Mouse (Mus musculus): ENCODE measurements around the gene Mgll.
A peak's percentile ranks its signal among the peaks of the same experiment; 100 is the strongest.

Gene Mgll

DNA sequence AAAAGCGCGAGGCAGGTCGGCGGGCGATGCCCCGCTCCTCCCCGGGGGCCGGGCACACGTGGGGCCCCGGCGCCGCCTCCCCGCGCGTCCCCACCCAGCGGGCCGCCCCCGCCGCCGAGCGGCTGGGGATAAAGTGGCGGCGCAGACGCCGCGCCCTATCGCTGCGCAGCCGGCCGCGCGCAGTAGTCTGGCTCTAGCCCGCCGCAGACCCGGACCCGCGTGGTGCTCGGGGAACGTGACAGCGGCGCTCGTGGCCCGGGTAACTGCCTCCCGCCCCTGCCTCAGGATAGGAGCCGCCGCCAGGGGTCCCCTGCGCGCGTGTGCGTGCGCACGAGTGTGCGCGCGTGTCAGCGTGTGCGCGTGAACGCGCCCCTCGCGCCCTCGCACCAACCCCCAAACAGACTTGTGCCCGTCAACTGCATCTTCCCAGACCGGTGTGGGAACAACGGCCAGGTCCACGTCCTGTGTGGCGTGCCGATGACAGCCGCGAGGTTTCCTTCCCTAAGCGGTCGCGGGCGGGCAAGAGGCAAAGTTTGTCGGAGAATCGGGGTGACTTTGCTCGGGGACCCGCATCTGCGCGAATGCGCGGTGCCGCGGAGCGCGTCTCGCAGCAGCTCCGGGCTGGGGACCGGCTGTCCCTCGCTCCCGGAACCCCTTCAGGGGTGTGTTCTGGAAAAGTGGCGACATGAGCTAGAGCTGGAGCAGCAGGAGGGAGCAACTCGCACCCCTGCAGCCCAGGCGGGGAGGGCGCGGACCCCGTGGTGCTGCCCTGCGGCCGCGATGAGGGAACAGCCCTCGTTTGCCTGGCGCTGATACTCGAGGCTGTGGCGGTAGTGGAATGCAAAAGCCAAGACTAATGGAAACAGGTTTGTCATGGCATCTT lies at the start of gene Mgll:
TSS of gene Mgll (plus strand) at position 100 of the 883 bp plus-strand sequence.
- DNase-seq: peak; percentile 59

DNA sequence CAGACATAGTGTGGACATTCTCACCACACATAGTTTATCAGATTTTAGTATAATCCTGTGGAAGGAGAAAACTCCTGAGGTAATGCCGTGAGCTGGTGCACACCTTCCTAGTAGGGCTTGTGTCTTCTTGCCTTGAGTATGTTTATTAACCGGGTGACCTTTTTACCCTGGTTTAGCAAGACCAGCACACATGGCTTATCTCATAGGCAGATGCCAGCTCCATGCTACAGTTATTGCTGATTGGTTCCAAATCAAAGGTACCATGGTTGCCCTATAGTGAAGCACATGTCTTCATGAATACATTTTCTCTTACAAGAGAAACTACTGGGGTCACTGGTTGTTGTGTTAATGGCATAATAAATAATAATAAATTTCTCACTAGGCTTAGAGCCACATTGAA lies 48.4 kb upstream of the Mgll start:
- no peak for DNase-seq

DNA sequence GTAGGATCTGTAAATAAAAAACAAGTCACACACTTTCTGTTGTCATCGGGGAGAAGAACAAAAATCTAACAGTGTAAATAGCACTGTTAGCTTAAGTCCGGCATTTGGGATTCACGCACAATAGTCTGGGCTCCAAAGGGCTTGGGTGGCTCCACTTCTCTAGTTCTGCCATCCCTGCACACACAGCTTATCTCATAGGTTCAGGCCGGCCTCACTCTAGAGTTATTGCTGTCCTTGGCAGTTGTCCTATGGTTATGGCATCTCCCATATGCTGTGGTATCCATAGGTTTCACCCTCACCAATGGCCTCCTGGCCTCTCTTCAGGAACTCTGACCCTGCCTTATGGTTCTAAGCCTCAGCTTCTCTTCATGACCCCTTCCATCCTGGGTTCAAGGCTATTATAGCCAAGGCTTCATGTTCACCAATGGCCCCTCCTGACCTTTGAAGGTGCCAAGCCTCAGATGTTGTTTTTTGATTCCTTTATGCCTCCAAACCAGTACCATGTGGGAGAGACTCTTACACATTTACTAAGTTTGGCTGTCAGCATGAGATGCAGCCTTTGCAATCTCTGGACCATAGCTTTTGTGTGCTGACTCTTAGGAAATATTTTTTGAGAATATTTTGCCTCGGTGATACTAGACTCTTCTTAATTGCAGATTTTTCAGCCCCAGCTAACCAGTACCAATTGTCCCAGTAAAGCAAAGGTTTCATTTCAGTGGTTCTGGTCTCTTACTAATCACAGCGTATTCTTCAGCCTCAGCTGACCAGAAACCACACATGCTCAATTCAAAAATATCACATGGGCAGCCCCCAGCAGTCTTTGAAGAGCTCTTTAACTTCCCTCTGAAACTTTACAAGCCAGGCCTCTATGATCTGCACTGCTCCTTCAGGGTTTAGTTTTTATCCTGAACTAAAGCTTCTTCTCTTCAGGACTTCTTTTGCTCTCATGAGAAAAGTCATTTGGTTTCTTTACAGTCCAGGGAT lies 47.2 kb upstream of the Mgll start:
- DNase-seq: peak; percentile 34

DNA sequence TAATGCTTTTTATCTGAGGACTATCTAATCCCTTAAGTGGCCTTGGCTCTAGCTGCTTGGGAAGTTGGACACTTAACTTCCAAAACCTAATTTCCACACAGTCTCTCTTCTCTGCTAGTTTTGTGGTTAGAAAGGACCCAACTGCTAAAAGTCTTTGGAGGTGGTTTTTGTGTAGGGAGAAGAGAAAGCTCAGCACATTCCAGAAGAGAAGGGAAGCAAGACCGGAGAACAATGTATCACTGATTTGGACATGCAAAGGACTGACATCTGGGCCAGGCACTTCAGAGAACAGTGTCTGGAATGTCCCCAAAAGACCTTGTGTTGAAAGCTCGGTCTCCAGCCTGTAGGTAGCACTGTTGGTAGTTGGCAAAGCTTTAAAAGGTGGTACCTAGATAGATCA lies 46.5 kb upstream of the Mgll start:
- DNase-seq: peak; percentile 60

DNA sequence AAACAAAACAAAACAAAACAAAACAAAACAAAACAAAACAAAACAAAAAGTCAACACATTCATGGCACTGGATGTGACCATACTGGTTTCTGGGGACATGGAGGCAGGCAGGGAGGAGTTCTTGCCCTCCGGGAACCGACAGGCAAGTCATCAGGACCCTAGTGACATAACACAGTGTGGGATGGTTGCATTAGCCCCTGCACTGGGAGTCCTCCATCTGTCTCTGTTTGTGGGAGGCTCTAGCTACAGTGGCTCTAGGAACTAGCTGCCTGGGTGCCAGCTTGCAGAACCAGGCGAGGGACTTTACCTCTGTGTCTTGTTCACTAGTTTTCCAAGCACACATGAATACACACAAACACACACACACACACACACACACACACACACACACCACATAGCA lies 43.2 kb upstream of the Mgll start:
- DNase-seq: no peak

DNA sequence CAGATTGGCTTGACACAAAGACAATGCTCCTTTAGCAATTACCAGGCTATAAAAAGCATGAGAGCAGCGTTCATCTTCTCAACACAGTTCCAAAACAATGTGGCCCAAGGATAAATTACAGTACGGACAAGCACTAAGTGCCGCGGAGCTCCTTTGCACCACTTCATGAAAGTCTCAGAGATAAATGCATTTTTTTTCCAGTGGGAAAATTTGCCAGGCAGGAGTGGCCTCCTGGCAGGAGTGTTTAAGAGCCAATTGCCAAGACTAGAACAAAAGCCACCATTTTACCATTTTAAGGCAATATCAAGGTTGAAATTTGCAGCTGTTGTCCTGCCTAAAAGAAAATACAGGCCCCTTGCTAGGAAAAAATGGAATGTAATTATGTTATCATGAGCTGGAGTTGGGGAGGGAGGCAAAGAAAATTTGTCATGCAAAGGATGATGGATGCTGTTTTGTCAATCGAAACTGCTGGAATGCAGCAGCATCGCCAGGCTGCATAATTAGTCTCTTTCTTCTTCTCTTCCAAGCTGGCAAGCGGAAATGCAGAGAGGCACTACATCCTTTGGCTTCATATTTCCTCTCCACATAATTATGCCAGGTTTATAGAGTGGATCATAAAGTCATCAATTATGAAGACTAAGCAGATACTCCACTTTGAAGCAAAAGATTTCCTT lies 40.7 kb upstream of the Mgll start:
- no peak for DNase-seq

DNA sequence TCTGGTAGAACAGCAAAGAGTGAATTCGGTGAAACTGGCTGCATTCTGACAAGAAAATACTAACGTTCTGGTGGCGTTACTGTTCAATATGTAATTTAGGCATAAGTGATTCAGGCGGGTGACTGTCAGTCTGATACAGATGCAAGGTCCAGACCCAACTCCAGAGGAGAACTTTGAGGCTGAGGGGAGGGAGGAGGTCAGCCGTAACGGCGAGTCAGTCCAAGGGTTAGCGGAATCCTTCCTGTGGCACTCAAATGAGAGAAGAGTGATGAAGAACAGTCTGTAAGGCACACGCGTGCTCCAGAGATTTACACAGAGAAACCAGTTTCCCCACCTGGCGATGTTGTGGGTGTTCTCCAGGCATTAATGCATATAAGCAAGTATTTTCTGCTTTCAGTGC lies 36.0 kb upstream of the Mgll start:
- peak; percentile 77 for DNase-seq

DNA sequence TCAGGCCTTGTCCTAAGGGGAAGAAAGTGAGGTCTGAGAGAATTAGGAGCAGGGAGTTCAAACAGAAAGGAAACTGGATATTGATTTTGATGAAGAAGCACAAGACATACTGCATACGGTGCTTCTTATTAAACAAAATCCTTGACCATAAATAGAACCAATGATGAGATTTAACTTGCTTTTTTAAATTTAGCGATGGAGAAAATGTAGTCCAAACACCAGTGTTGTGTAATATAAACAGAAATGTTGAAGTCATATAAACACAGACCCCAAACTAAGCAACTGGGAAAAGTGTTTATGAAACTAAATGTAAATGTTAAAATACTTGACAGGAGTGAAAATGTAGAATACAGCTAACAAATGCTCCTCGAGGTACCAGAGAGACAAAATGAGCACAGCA lies 35.5 kb upstream of the Mgll start:
- DNase-seq: no peak

DNA sequence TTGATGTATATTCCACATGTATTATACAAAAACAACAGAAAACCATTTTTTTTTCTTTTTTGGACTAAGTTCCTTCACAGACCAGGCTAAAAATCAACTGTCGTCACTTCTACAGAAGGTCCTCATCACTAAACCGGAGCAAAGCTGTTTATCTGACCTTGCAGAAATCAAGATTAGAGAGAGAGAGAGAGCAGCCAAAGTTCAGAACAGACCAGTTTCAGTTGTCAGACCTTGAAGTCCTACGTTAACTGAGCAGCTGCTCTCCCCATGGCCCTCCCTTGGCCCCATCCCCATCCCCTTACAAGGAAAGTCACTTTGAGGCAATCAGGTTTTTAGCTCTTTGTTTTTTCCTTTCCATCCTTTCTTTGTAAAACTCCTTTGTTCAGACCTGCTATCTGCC lies 34.0 kb upstream of the Mgll start:
- peak; percentile 33 for DNase-seq

DNA sequence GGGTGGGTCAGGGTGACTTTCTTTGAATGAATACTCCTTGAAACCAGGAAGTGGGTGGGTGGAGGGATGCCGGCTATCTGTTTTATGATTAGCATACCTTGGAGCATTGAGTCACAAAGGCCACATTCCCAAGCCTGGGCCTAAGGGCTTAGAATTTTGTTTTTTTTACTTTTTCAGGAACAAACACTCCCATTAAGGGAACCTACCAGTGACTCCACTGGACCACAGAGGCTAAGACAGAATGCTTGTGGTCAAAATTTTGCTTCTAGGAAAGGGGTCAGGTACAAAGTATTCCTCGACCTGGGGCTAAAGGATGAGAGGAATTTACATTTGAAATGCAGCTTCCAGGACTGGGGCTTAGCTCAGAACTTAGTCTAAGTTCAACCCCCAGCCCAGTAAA lies 32.9 kb upstream of the Mgll start:
- no peak for DNase-seq

DNA sequence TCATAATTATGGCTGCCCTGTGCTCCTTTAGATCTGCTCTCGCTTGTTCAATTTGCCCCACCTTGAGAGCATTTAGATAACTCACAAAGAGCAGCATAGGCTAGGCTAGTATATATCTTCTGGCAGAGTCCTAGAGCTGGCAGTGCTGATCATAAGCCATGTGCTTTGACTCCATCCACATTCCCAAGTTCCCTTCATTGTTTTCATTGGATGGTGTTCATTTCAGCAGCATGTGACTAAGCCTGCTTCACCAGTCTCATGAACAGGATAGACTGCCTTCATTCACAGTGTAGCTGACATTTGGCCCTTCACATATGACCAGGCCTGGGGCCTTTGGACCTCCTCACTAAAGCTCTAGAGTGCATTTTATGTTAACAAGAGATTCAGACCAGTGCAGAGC lies 21.3 kb upstream of the Mgll start:
- DNase-seq: no peak

DNA sequence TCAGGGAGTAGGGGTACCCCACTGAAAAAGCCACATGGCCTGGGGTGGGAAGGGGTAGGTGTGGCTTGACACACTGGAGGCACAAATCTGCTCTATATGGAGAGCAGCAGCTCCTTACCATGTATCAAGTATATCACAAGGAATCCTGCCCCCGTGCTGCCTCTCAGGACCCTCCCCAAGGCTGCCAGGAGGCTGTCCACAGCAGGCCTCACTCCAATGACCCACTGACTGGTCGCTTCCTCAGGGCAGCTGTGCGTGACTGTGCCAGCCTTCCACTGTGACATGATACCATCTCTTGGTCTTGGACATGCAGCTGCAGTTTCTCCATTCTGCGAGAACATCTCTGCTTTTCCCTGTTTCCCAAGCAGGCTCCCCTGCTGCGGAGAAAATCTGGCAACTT lies 20.5 kb upstream of the Mgll start:
- no peak for DNase-seq

DNA sequence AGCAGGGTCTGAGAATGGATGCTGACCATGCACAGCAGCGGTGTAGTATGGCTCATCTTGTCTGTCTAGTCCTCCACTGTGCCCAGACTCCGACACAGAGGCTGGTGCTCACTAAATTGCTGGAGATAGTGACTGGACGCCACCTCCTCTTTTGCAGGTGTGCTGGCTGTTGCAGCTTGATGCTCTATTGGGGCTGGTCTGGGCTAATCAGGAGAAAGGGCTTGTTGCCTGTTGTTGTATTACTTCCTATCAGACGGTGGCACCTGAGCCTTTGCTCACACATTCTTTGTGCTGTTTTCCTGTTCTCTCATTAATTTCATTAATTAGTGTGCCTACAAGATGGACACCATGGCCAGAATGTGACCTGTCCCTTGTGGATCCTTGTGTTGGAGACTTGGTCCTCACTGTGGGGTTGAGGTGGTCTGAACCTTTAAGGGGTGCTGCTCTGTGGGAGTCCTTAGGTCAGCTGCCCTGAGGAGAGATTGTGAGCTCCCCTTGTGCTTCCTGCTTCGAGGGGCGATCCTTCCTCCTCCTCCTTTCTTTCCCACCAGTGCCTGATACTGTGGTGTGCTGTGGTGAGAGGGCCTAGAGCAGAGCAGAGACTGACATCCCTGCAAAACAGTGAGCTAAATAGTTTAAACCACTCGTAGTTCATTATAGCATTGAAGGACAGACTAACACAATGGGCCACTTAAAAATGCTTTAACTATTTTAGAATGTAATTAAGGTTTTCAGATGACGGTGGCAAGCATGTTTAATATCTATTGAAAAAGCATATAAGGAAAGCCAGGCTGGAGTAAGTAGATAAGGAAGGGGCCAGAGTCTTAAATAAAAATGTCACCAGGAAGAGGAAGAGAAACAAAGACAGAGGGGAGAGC lies 15.6 kb upstream of the Mgll start:
- no peak for DNase-seq

DNA sequence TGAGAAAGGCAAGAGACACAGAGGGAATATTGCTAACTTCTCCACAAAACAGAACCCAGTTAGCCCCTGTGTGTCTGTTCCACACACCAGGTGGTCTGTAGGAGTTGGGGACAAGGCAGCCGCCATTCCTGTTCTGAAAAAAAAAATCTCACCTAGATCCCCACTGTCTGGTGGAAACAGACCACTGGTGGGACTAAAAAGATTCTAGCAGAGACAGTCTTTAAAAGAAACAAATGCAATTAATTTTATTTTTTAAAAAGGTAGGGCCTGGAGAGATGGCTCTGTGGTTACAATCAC lies 15.0 kb upstream of the Mgll start:
- DNase-seq: no peak

DNA sequence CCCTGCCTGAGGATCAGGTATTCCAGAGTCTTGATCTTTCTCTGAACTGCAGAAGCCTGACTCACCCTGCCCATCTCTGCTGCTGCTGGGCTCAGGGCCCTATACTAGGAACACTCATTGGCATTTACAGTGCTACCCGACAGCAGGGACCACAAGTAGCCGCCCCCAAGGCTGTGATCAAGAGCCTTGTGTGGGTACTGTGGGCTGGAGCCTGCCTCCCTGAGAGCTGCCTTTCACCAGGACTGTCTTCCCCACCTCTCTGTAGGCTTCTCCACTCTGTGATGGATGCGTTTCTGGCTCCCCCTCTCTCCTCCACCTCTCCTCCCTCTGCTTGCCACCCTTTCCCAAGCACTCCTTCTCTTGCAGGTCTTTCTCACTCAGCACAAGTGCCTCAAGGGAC lies 12.9 kb upstream of the Mgll start:
- no peak for DNase-seq

DNA sequence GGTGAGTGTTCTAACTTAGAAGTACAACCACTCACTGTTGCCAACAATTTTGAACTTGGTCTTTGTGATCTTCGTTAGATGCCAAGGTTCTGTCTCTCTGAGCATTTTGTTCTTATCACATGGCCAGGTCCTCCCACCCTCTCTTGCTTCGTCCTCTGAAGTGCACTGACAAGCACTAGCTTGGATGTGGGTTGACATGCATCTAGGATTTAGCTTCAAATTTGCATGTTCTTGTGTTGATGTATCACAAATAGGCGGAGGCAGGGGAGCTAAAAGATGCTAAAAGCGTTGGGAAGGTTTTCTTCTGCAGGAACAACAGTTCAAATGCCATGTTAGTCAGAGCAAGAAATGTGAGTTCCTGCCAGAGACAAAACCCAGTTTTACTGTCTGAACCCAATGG lies 12.1 kb upstream of the Mgll start:
- DNase-seq: no peak

DNA sequence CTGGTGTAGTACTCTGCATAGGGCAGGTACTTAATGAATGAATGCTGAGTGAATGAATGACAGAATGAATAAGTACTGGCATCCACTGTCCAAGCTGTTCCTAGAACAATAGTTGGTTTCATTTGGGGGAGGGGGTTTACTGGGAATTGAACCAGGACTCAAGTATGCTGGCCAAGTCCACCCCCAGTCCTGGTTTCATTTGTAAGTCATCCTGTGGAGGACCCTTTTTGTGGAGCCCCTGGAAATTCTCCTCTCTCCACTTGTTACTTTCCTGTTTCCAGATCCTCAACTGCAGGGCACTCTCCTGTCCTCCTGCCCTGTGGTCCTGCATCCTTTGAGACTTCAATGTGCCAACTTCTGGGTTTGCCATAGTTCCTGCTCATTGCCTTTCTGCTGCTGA lies 10.9 kb upstream of the Mgll start:
- no peak for DNase-seq

DNA sequence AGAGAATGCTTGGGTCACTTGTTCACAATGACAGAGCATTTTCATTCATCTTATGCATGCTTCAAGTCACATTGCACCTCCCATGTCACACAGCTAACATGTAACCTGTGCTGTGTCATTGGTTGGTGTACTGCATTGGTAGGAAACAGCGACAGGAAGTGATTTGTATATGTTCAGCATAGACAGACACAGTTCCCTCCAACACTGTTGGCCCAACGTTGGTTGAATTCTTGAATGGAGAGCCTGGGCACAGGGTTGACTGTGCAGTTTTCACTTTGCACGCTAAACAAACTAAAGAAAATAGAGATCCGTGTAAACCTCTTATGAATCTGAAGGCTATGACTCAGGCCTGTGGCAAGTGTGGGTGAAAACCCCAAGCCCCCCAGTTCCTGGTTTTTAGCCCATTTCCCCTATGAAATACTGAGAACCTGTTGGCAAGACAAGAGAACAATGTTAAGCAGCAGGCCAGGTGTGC lies 10.0 kb upstream of the Mgll start:
- DNase-seq: no peak

DNA sequence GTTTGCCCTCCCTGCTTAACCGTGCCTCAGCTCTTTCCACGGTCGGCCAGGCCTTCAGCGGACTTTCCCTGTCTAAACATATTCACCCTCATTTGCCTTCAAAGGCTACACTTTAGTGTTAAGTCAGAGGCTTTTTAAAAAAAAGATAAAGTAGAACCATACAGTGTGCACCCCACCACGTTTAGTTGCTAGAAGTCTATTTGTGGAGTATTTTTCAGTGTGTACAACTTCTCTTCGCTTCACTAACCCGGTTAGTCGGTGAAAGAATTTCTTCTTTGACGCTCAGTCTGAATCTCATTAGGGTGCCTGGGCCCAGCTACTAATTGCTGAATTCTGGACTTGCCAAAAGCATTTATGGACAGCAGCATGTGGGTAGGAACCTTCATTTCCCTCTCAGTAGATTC lies 8.8 kb upstream of the Mgll start:
- peak; percentile 75 for DNase-seq

DNA sequence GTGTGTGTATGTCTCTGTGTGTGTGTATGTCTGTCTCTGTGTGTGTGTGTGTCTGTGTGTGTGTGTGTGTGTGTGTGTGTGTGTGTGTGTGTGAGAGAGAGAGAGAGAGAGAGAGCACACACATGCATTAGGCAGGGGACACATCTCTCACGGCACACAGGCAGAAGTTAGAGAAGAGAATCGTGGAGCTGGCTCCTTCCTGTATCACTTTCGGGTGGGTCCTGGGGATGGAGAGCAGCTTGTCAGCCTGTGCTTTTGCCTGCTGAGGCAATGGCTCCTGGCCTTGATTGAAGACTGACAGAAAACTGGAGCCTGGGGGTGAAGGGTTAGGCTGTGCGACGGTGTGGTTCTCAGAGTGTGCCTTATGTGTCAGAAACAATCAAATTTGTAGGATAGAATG lies 8.2 kb upstream of the Mgll start:
- no peak for DNase-seq

DNA sequence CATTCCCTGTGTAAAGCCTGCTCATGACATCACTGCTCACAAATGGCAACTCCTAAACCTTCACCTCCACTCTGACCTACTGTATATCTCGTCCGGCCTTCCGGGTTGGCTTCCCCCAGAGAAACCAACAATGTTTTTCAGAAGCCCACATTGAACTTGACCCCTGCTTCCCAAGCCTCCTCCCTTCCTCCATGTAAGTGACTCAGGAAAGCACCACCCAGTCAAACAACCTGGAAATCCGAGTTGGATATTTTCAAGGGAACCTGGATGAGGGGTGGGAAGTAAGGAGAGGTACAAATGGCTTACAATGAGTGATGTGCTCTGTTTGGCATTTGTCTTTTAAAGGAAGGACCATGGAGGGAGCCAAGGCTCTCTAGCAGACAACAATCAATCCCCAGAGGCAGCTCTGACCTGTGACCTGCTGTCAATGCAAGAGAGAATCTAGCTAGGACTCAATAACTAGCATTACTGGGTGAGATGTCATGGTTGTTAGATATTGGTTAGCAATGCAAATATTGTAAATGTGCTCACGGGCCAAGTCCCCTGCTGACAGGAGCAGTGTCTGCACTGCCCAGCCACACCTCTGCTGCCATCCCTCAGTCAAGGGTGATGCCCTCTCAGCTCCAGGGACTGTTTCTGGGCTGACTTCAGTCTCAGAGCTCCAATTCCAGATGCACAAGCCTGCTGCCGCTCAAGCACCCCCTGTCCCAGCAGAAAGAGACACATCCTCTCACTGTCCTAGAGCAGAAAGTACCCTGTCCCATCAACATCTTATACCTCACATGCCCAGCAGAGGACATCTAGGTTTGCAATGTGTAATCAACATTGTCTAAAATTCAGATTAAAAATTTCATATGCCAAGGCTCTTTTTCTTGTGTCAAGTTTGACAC lies 6.8 kb upstream of the Mgll start:
- DNase-seq: no peak

Measured in kidney, adult 9 months (tissue).